25 mouse cellular contexts compared by ENCODE assay signal in the genomic region with DNA sequence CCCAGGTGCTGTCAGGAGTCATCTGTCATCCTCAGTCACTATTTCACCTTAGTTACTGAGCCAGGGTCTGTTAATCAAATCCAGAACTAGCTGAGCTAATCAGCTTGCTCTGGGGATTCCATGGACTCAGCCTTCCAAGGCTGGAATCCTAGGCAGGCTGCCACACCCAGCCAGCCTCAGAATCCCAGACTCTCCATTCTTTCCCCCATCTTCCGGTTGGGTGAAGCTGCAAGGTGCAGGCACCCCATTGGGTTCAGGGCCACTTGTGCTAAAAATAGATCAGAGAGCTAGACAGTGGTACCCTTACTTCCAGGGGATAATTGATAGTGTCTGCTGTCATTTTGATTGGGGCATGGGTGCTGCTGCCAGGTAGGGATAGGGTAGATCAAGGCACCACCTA. TPM values are rescaled to one million over a fixed set of nuclear protein-coding genes. Genes with fewer than 3 reads are reported as not detected.
"Had no signal": no experiment of that assay in that cellular context is flagged by ENCODE, and none has a peak within 500 bp of the region (broad histone marks: within the 10 kb centered on the region; RNA-seq: fewer than 3 reads in every experiment).

No protein-coding gene starts in this region.

- DNase-seq: kidney, adult 2 months; kidney, postnatal 25 days; layer of hippocampus, adult 9-11 months; left cerebral cortex, postnatal 4 days; liver, postnatal 0 days; lung, embryonic 14.5 days; right cerebral cortex, adult 18-20 months; right cerebral cortex, postnatal 14 days; right cerebral cortex, postnatal 4 days; thymus, adult 2 months; thymus, postnatal 25 days had no signal

- H3K4me3 ChIP-seq: layer of hippocampus, adult 2 months; limb, embryonic 12.5 days; limb, embryonic 15.5 days; midbrain, embryonic 12.5 days; midbrain, embryonic 15.5 days; neural tube, embryonic 12.5 days; neural tube, embryonic 15.5 days; stomach, embryonic 15.5 days had no signal

- H3K27ac ChIP-seq: kidney, postnatal 0 days; layer of hippocampus, adult 2 months; limb, embryonic 12.5 days; limb, embryonic 15.5 days; liver, embryonic 14.5 days; macrophage; midbrain, embryonic 12.5 days; midbrain, embryonic 15.5 days; neural tube, embryonic 12.5 days; neural tube, embryonic 15.5 days; stomach, embryonic 15.5 days had no signal

RNA-seq across cellular contexts. Expression of a gene that starts 16.9 kb away (rescaled TPM):
- total RNA-seq: layer of hippocampus, adult 2 months; left cerebral cortex, postnatal 4 days had no signal

RNA-seq across cellular contexts. Expression of a gene that starts 44.7 kb away (rescaled TPM):
- total RNA-seq: layer of hippocampus, adult 2 months; left cerebral cortex, adult 8-10 months; left cerebral cortex, postnatal 14 days had no signal
- polyA plus RNA-seq: kidney, embryonic 14.5 days; limb, embryonic 12.5 days had no signal
